Comparison of ENCODE assay signal across 10 mouse cellular contexts in the genomic region with DNA sequence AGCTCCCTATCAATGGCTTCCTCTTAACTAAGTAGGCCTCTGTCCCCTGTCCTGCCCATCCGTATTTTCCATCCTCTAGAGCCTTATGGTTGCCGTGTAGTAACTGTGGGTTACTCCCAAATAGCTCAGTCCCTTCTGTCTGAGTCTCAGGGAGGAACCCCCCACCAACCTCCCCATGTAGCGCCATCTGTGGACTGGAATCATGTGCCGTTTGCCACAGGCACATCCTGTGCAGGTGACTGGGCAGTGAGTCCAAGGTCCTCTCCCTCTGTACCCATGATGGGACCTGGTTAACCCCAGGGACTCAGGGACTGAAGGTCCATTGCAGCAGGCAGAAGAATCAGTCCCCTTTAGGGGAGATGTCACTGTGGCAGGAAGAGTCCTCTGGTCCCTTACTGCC.
"Had no signal": no experiment of that assay in that cellular context is flagged by ENCODE, and none has a peak within 500 bp of the region (broad histone marks: within the 10 kb centered on the region; RNA-seq: fewer than 3 reads in every experiment).

No protein-coding gene starts in this region.

- DNase-seq: layer of hippocampus, postnatal 36 days; lung, adult 18-20 months; right cerebral cortex, adult 18-20 months; thymus, postnatal 36 days had no signal

- H3K27me3 ChIP-seq: kidney, embryonic 15.5 days; limb, embryonic 12.5 days; midbrain, embryonic 13.5 days; neural tube, embryonic 15.5 days had no signal

- H3K36me3 ChIP-seq: limb, embryonic 12.5 days had no signal

- ATAC-seq: midbrain, embryonic 13.5 days had no signal

- H3K9ac ChIP-seq: kidney, embryonic 15.5 days; limb, embryonic 12.5 days; liver, embryonic 14.5 days; midbrain, embryonic 13.5 days; neural tube, embryonic 15.5 days had no signal

- H3K27ac ChIP-seq: kidney, embryonic 15.5 days; limb, embryonic 12.5 days; liver, embryonic 14.5 days; midbrain, embryonic 13.5 days; neural tube, embryonic 15.5 days had no signal

- H3K4me2 ChIP-seq: kidney, embryonic 15.5 days; limb, embryonic 12.5 days; midbrain, embryonic 13.5 days; neural tube, embryonic 15.5 days had no signal

- H3K4me3 ChIP-seq: kidney, embryonic 15.5 days; limb, embryonic 12.5 days; midbrain, embryonic 13.5 days; myocyte; neural tube, embryonic 15.5 days had no signal

- H3K9me3 ChIP-seq: kidney, embryonic 15.5 days; limb, embryonic 12.5 days; midbrain, embryonic 13.5 days; neural tube, embryonic 15.5 days had no signal
